Mouse (Mus musculus): ENCODE data around the gene Sucnr1. TPM values are rescaled to one million over a fixed set of nuclear protein-coding genes. Genes with fewer than 3 reads are reported as not detected.

The Sucnr1 gene
- polyA plus RNA-seq, 1 experiment from 2014 or later = 0.07 TPM

DNA sequence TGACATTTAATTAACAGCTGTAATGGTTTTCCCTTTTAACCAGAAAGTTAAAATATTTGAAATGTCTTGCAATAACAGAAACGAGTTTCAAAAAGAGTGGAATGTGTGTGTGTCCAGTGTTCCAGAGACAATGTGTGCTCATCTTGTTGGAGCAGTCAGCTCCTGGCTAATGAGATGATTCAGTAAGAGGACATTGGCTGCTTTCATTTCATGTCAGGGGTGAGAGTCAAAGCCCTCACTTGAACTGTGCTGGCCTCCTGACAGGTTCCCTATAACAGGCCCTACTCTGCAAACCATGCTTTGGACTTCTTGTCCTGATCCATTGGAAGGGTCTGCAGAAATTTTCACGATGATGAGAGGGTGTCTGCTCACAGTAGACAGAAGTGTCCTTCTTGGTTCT is 32.9 kb downstream of the Sucnr1 start:
- WGBS (ENCODE audit: insufficient replicate concordance) = 28% methylated on average over 2 of the region's 2 CpGs
- no peak overlapping the region for H3K4me2 ChIP-seq
- no peak overlapping the region for H3K9ac ChIP-seq
- no peak overlapping the region for H3K4me3 ChIP-seq (replicated peaks)
- H3K27ac ChIP-seq (replicated peaks) = no peak overlapping the region
- H3K36me3 ChIP-seq (replicated peaks) = no peaks in the 10 kb centered on the region
- no peaks in the 10 kb centered on the region for H3K4me1 ChIP-seq (replicated peaks)
- H3K27me3 ChIP-seq = no peaks in the 10 kb centered on the region
- no peaks in the 10 kb centered on the region for H3K9me3 ChIP-seq (replicated peaks)
- no peak for ATAC-seq (ENCODE audit: insufficient read depth)

DNA sequence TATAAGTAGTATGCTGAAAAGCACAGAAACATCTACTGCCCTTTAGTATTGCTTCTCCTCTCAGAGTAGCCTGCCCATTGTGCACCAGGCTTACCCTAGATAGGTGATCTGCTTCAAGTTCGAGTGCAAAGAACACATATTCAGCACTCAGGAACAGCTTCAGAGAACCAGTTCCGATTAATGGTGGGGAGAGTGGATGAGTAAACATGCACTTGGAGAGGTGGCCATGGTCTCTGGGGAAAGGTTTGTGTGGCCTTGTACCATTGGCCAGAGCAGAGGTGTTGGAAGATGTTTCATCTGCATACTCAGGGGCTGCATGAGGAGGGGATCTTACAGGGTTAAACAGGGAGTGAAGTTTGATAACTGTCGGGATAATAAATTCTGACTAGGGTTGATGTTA is 39.8 kb downstream of the Sucnr1 start:
- Histone ChIP-seq H3K27ac (replicated peaks) (no peak overlapping the region), H3K27me3 (no peaks in the 10 kb centered on the region), H3K4me3 (replicated peaks) (no peak overlapping the region), H3K36me3 (replicated peaks) (no peaks in the 10 kb centered on the region), H3K9me3 (replicated peaks) (no peaks in the 10 kb centered on the region), H3K9ac (no peak overlapping the region), H3K4me1 (replicated peaks) (no peaks in the 10 kb centered on the region), H3K4me2 (no peak overlapping the region)
- 56% methylated on average over 3 of the region's 3 CpGs for WGBS (ENCODE audit: insufficient replicate concordance)
- ATAC-seq (ENCODE audit: insufficient read depth) = no peak

DNA sequence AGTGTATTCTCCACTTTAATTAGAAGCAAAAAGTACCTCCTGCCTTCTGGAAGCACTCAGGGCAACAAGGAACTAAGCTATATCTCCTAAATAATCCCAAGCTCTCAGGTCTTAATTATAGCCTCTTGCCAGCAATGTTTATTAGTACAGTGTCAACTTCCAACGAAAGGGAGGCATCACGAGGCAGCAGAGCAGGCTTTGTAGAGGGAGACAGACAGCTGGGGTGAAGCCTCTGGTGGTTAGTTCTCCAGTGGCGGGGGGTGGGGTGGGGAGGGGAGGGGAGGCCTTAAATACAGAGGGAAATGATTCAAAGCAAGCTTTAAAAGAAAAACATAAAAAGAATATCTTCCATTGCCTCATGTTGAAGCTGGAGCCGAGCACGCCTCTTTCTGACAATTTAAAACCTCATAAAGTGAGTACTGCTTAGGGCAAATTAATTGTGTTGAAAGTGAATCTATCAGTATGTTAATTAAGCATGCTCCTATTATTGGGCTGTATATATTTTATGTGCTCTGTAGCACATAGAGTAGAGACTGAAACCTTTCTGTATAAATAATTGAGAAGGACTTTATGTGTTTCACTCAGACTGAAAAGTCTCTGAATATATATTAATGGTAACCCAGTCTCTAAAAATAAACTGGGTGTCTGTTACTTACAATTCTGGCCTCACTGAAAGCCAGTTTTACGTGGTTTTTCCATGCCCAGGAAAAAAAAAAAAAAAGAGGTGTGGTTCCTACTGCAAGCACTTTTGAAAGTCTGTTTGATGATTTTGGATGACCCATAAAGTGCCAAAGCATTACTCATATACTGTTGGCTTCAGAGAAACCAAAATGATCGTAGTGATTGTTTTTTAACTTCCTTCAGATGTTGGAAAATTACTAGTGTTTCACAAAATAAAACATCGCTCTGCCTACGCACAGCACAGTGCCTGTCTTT is 42.5 kb downstream of the Sucnr1 start:
- no peaks in the 10 kb centered on the region for H3K27me3 ChIP-seq
- no peak overlapping the region for H3K9ac ChIP-seq
- no peaks in the 10 kb centered on the region for H3K36me3 ChIP-seq (replicated peaks)
- 56% methylated on average over 9 of the region's 9 CpGs for WGBS (ENCODE audit: insufficient replicate concordance)
- no peak overlapping the region for H3K4me3 ChIP-seq (replicated peaks)
- H3K4me2 ChIP-seq = no peak overlapping the region
- no peak for ATAC-seq (ENCODE audit: insufficient read depth)
- H3K4me1 ChIP-seq (replicated peaks) = no peaks in the 10 kb centered on the region
- H3K27ac ChIP-seq (replicated peaks) = no peak overlapping the region
- H3K9me3 ChIP-seq (replicated peaks) = no peaks in the 10 kb centered on the region

GRCm38 (mm10) chr3:60126564-60126963 is 44.9 kb downstream of the Sucnr1 start:
- Histone ChIP-seq H3K4me1 (replicated peaks) (no peaks in the 10 kb centered on the region), H3K27ac (replicated peaks) (no peak overlapping the region), H3K9ac (no peak overlapping the region), H3K4me2 (no peak overlapping the region), H3K9me3 (replicated peaks) (no peaks in the 10 kb centered on the region), H3K36me3 (replicated peaks) (no peaks in the 10 kb centered on the region), H3K4me3 (replicated peaks) (no peak overlapping the region), H3K27me3 (no peaks in the 10 kb centered on the region)
- ATAC-seq (ENCODE audit: insufficient read depth) = no peak
- 56% methylated on average over 2 of the region's 2 CpGs for WGBS (ENCODE audit: insufficient replicate concordance)

- H3K4me1 ChIP-seq (replicated peaks) = no peaks in the 10 kb centered on the region
- no peak for ATAC-seq (ENCODE audit: insufficient read depth)
- no peak overlapping the region for H3K4me2 ChIP-seq
- H3K9me3 ChIP-seq (replicated peaks) = no peaks in the 10 kb centered on the region
- no peak overlapping the region for H3K9ac ChIP-seq
- no peak overlapping the region for H3K27ac ChIP-seq (replicated peaks)
- H3K4me3 ChIP-seq (replicated peaks) = no peak overlapping the region
- WGBS (ENCODE audit: insufficient replicate concordance) = 70% methylated on average over 2 of the region's 2 CpGs
- no peaks in the 10 kb centered on the region for H3K36me3 ChIP-seq (replicated peaks)
- H3K27me3 ChIP-seq = no peaks in the 10 kb centered on the region
These were observed 46.6 kb downstream of the Sucnr1 start for GRCm38 (mm10) chr3:60128282-60128681.

GRCm38 (mm10) chr3:60135801-60136200 is 54.1 kb downstream of the Sucnr1 start:
- H3K27me3 ChIP-seq = no peaks in the 10 kb centered on the region
- no peaks in the 10 kb centered on the region for H3K9me3 ChIP-seq (replicated peaks)
- no peak overlapping the region for H3K9ac ChIP-seq
- H3K4me2 ChIP-seq = no peak overlapping the region
- no peaks in the 10 kb centered on the region for H3K4me1 ChIP-seq (replicated peaks)
- H3K4me3 ChIP-seq (replicated peaks) = no peak overlapping the region
- H3K36me3 ChIP-seq (replicated peaks) = no peaks in the 10 kb centered on the region
- 54% methylated on average over 2 of the region's 2 CpGs for WGBS (ENCODE audit: insufficient replicate concordance)
- no peak for ATAC-seq (ENCODE audit: insufficient read depth)
- no peak overlapping the region for H3K27ac ChIP-seq (replicated peaks)

Other genes starting within 250 kb of the Sucnr1 start
- gene Gm8298, start 220.8 kb upstream of the Sucnr1 start, polyA plus RNA-seq (2015; fragmentation: Nextera tagmentation; extraction: Ambion mirVana) = not detected in 2 replicates
- gene C130079G13Rik, start 156.7 kb upstream of the Sucnr1 start, polyA plus RNA-seq (2015; fragmentation: Nextera tagmentation; extraction: Ambion mirVana) = not detected in 2 replicates
- gene Aadacl2, start 75.1 kb upstream of the Sucnr1 start, polyA plus RNA-seq (2015; fragmentation: Nextera tagmentation; extraction: Ambion mirVana) = not detected in 2 replicates
- gene Aadac, start 56.2 kb upstream of the Sucnr1 start, polyA plus RNA-seq (2015; fragmentation: Nextera tagmentation; extraction: Ambion mirVana) = 304 and 333 TPM in 2 replicates